Comparison of ENCODE assay signal across 10 mouse cellular contexts in the genomic region with DNA sequence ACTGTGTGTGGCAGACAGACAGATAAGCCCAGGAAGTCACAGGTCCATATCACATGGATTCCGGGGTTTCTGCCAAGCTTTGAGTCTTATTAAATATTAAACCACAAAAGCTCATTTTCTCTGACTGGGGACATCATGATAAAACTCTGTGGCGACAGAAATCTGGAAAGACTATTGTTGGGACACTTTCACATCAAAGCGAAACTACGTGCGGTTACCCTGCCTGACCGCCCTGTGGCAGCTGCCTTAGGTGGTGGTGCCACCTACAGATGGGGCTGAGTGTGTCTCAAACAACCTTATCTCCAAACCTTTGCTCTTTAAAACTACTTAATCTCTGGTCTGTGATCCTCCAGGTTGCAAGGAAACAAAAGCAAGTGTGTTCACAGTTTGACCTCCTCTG.
A peak's percentile ranks its signal among the peaks of the same experiment; 100 is the strongest.
DNase-seq lines count a peak whose midpoint lies in the region; ATAC-seq and TF ChIP-seq lines count a peak whose summit lies in the region.
"Had no signal": no experiment of that assay in that cellular context is flagged by ENCODE, and none has a peak within 500 bp of the region (broad histone marks: within the 10 kb centered on the region; RNA-seq: fewer than 3 reads in every experiment).

No protein-coding gene starts in this region.

- H3K9me3 ChIP-seq in forebrain, embryonic 12.5 days: no peaks in the 10 kb centered on the region
- H3K9me3 ChIP-seq: embryonic facial prominence, embryonic 12.5 days; neural tube, embryonic 12.5 days had no signal

- H3K4me3 ChIP-seq in heart, adult 2 months: peak overlapping the region; percentile 48
- H3K4me3 ChIP-seq in forebrain, embryonic 12.5 days (replicated peaks): no peak overlapping the region
- H3K4me3 ChIP-seq: embryonic facial prominence, embryonic 12.5 days; neural tube, embryonic 12.5 days had no signal

- no peak overlapping the region for H3K4me2 ChIP-seq in forebrain, embryonic 12.5 days
- H3K4me2 ChIP-seq: embryonic facial prominence, embryonic 12.5 days; neural tube, embryonic 12.5 days had no signal

- H3K36me3 ChIP-seq in heart, adult 2 months (ENCODE audit: control insufficient read depth, insufficient read depth, low read length): no peaks in the 10 kb centered on the region
- no peaks in the 10 kb centered on the region for H3K36me3 ChIP-seq in forebrain, embryonic 12.5 days (replicated peaks)
- H3K36me3 ChIP-seq: embryonic facial prominence, embryonic 12.5 days; neural tube, embryonic 12.5 days had no signal

- peak overlapping the region; percentile 86 for H3K27ac ChIP-seq in heart, adult 2 months
- no peak overlapping the region for H3K27ac ChIP-seq in forebrain, embryonic 12.5 days
- H3K27ac ChIP-seq: embryonic facial prominence, embryonic 12.5 days; neural tube, embryonic 12.5 days had no signal

- H3K27me3 ChIP-seq in heart, adult 2 months (ENCODE audit: control insufficient read depth, insufficient read depth, low read length): no peaks in the 10 kb centered on the region
- H3K27me3 ChIP-seq in forebrain, embryonic 12.5 days: no peaks in the 10 kb centered on the region
- H3K27me3 ChIP-seq: embryonic facial prominence, embryonic 12.5 days; neural tube, embryonic 12.5 days had no signal

- no peak for TF ChIP-seq POLR2A in heart, adult 2 months (IDR thresholded peaks at IDR 0.05; ENCODE audit: insufficient read depth, low read depth, low read length)

- TF ChIP-seq CTCF in heart, adult 2 months (IDR thresholded peaks at IDR 0.05): peak; percentile 87

- H3K9ac ChIP-seq in heart, adult 2 months (ENCODE audit: low read depth, low read length): no peak overlapping the region
- no peak overlapping the region for H3K9ac ChIP-seq in forebrain, embryonic 12.5 days
- H3K9ac ChIP-seq: embryonic facial prominence, embryonic 12.5 days; neural tube, embryonic 12.5 days had no signal

- WGBS in heart, adult 2 months: 4% methylated on average over 6 of the region's 6 CpGs
- WGBS in forebrain, embryonic 12.5 days: 39% methylated on average over 6 of the region's 6 CpGs

- H3K4me1 ChIP-seq in heart, adult 2 months (ENCODE audit: control insufficient read depth, insufficient read depth, low read length): no peaks in the 10 kb centered on the region; the same call in 1 of the 2 replicates
- peaks cover 5% of the 10 kb centered on the region; the same call in 1 of the 2 replicates for H3K4me1 ChIP-seq in forebrain, embryonic 12.5 days
- H3K4me1 ChIP-seq: embryonic facial prominence, embryonic 12.5 days; neural tube, embryonic 12.5 days had no signal

- DNase-seq in ovary, postnatal 14 days (ENCODE audit: low spot score): peak; percentile 25
- DNase-seq in ovary, postnatal 10 days (ENCODE audit: low spot score): no peak
- DNase-seq in adrenal gland, postnatal 36 days: peak; percentile 63 to 66
- DNase-seq in heart, adult 2 months: peak; percentile 44 to 56
- DNase-seq in kidney, postnatal 14 days: peak; percentile 30
- DNase-seq in naive thymus-derived CD4-positive, alpha-beta T cell, adult 2 months (ENCODE audit: low read depth): peak; percentile 58
- DNase-seq in right cerebral cortex, postnatal 25 days: no peak

- TF ChIP-seq EP300 in heart, adult 2 months (IDR thresholded peaks at IDR 0.05; ENCODE audit: insufficient read depth, low read depth, low read length): peak; percentile 78; the same call in 1 of the 2 replicates

- no peaks in the 10 kb centered on the region for H3K79me2 ChIP-seq in heart, adult 2 months (replicated peaks; ENCODE audit: control insufficient read depth, insufficient read depth, low read length)

- ATAC-seq in forebrain, embryonic 12.5 days (ENCODE audit: low FRiP score): no peak

- intact Hi-C loops in heart, adult 2 months (cut with DNase I): loop anchor here (1.0 kb wide), 1 partner anchor 138 kb away; no protein-coding TSS in a partner anchor

Comparison
In these comparisons a context has a peak if more than half of its experiments do, and no peak if none do; other contexts are left out.
1. DNase-seq: peak in ovary, postnatal 14 days (single experiment), adrenal gland, postnatal 36 days (2 of 2), heart, adult 2 months (2 of 2), kidney, postnatal 14 days (single experiment) and naive thymus-derived CD4-positive, alpha-beta T cell, adult 2 months (single experiment); none in ovary, postnatal 10 days (single experiment) and right cerebral cortex, postnatal 25 days (single experiment).